Mouse (Mus musculus): ENCODE measurements at regions not wholly inside any gene's neighbourhood (a gene's known extent, or its start where the extent isn't known, plus 50 kb on each side); places are given as distances from the start of the nearest gene placed in this dataset.

GRCm38 (mm10) chr16:55698489-55698892 lies 140.2 kb downstream of the Nfkbiz start:
- TF ChIP-seq EP300 (IDR thresholded peaks at IDR 0.05; ENCODE audit: low read depth) (no peak), CTCF (IDR thresholded peaks at IDR 0.05; ENCODE audit: low read depth) (no peak)
- Histone ChIP-seq H3K9me3 (ENCODE audit: control insufficient read depth, low read length) (no peaks in the 10 kb centered on the region), H3K9ac (replicated peaks) (no peak overlapping the region), H3K36me3 (replicated peaks; ENCODE audit: control insufficient read depth, insufficient read depth, low read depth) (no peaks in the 10 kb centered on the region), H3K27ac (no peak overlapping the region), H3K4me3 (ENCODE audit: insufficient read depth in 1 of 2, low read depth in 2 of 2, low read length in 2 of 2) (no peak overlapping the region), H3K27me3 (ENCODE audit: control insufficient read depth, insufficient read depth, low read length) (no peaks in the 10 kb centered on the region), H3K4me1 (replicated peaks; ENCODE audit: control insufficient read depth in 2 of 2, insufficient read depth in 2 of 2, low read length in 1 of 2) (0 out of 4 replicates have a peak, but pooled peaks cover 0 to 2% of the 10 kb centered on the region in 2 experiments), H3K4me2 (ENCODE audit: low read depth) (no peak overlapping the region)
- 21% methylated on average over 3 of the region's 3 CpGs for WGBS (ENCODE audit: insufficient replicate concordance)
- DNase-seq (ENCODE audit: low read depth in 3 of 3, low spot score in 3 of 3) (peak in 1 of 3 experiments; percentile 33), ATAC-seq (ENCODE audit: insufficient read depth) (no peak)

GRCm38 (mm10) chr16:55691069-55691468 lies 147.6 kb downstream of the Nfkbiz start:
- H3K4me3 ChIP-seq (ENCODE audit: insufficient read depth in 1 of 2, low read depth in 2 of 2, low read length in 2 of 2): no peak overlapping the region

GRCm38 (mm10) chr16:55663946-55664345 lies 174.8 kb downstream of the Nfkbiz start:
- no peaks in the 10 kb centered on the region for H3K36me3 ChIP-seq (replicated peaks; ENCODE audit: control insufficient read depth, insufficient read depth, low read depth)
- DNase-seq (ENCODE audit: low read depth in 3 of 3, low spot score in 3 of 3): no peak

More at GRCm38 (mm10) chr16:55691069-55691468, 147.6 kb downstream of the Nfkbiz start:
- DNase-seq (ENCODE audit: low read depth in 3 of 3, low spot score in 3 of 3) (peak in 2 of 3 experiments; percentile 4 to 9), ATAC-seq (ENCODE audit: insufficient read depth) (no peak)
- no peak for TF ChIP-seq CTCF (IDR thresholded peaks at IDR 0.05; ENCODE audit: low read depth)
- TF ChIP-seq EP300 (IDR thresholded peaks at IDR 0.05; ENCODE audit: low read depth): no peak
- Histone ChIP-seq H3K9ac (replicated peaks) (no peak overlapping the region), H3K27ac (no peak overlapping the region), H3K4me2 (ENCODE audit: low read depth) (no peak overlapping the region), H3K4me1 (replicated peaks; ENCODE audit: control insufficient read depth in 2 of 2, insufficient read depth in 2 of 2, low read length in 1 of 2) (no peaks in the 10 kb centered on the region), H3K27me3 (ENCODE audit: control insufficient read depth, insufficient read depth, low read length) (no peaks in the 10 kb centered on the region), H3K36me3 (replicated peaks; ENCODE audit: control insufficient read depth, insufficient read depth, low read depth) (no peaks in the 10 kb centered on the region), H3K9me3 (ENCODE audit: control insufficient read depth, low read length) (no peaks in the 10 kb centered on the region)
- WGBS (ENCODE audit: insufficient replicate concordance): 28% methylated on average over 2 of the region's 2 CpGs

GRCm38 (mm10) chr16:55636667-55637450 lies 201.8 kb downstream of the Nfkbiz start:
- H3K4me1 ChIP-seq (replicated peaks; ENCODE audit: control insufficient read depth in 2 of 2, insufficient read depth in 2 of 2, low read length in 1 of 2): no peaks in the 10 kb centered on the region
- H3K36me3 ChIP-seq (replicated peaks; ENCODE audit: control insufficient read depth, insufficient read depth, low read depth): no peaks in the 10 kb centered on the region
- TF ChIP-seq EP300 (IDR thresholded peaks at IDR 0.05; ENCODE audit: low read depth) (no peak), CTCF (IDR thresholded peaks at IDR 0.05; ENCODE audit: low read depth) (no peak)
- no peaks in the 10 kb centered on the region for H3K9me3 ChIP-seq (ENCODE audit: control insufficient read depth, low read length)
- DNase-seq (ENCODE audit: low read depth in 3 of 3, low spot score in 3 of 3) (no peak), ATAC-seq (ENCODE audit: insufficient read depth) (no peak)
- no peak overlapping the region for H3K4me2 ChIP-seq (ENCODE audit: low read depth)
- WGBS (ENCODE audit: insufficient replicate concordance): 35% methylated on average over 3 of the region's 3 CpGs
- no peaks in the 10 kb centered on the region for H3K27me3 ChIP-seq (ENCODE audit: control insufficient read depth, insufficient read depth, low read length)
- no peak overlapping the region for H3K4me3 ChIP-seq (ENCODE audit: insufficient read depth in 1 of 2, low read depth in 2 of 2, low read length in 2 of 2)
- no peak overlapping the region for H3K9ac ChIP-seq (replicated peaks)
- no peak overlapping the region for H3K27ac ChIP-seq

More at GRCm38 (mm10) chr16:55663946-55664345, 174.8 kb downstream of the Nfkbiz start:
- H3K9ac ChIP-seq (replicated peaks): no peak overlapping the region
- no peaks in the 10 kb centered on the region for H3K27me3 ChIP-seq (ENCODE audit: control insufficient read depth, insufficient read depth, low read length)
- 41% methylated on average over 1 of the region's 1 CpGs for WGBS (ENCODE audit: insufficient replicate concordance)
- no peaks in the 10 kb centered on the region for H3K4me1 ChIP-seq (replicated peaks; ENCODE audit: control insufficient read depth in 2 of 2, insufficient read depth in 2 of 2, low read length in 1 of 2)
- H3K4me2 ChIP-seq (ENCODE audit: low read depth): no peak overlapping the region
- H3K4me3 ChIP-seq (ENCODE audit: insufficient read depth in 1 of 2, low read depth in 2 of 2, low read length in 2 of 2): no peak overlapping the region
- H3K27ac ChIP-seq: no peak overlapping the region
- no peaks in the 10 kb centered on the region for H3K9me3 ChIP-seq (ENCODE audit: control insufficient read depth, low read length)
- ATAC-seq (ENCODE audit: insufficient read depth): no peak
- TF ChIP-seq CTCF (IDR thresholded peaks at IDR 0.05; ENCODE audit: low read depth) (no peak), EP300 (IDR thresholded peaks at IDR 0.05; ENCODE audit: low read depth) (no peak)

- Histone ChIP-seq H3K4me3 (ENCODE audit: insufficient read depth in 1 of 2, low read depth in 2 of 2, low read length in 2 of 2) (no peak overlapping the region), H3K9me3 (ENCODE audit: control insufficient read depth, low read length) (no peaks in the 10 kb centered on the region), H3K4me2 (ENCODE audit: low read depth) (no peak overlapping the region), H3K27me3 (ENCODE audit: control insufficient read depth, insufficient read depth, low read length) (no peaks in the 10 kb centered on the region), H3K27ac (no peak overlapping the region), H3K36me3 (replicated peaks; ENCODE audit: control insufficient read depth, insufficient read depth, low read depth) (no peaks in the 10 kb centered on the region), H3K9ac (replicated peaks) (no peak overlapping the region), H3K4me1 (replicated peaks; ENCODE audit: control insufficient read depth in 2 of 2, insufficient read depth in 2 of 2, low read length in 1 of 2) (no peaks in the 10 kb centered on the region)
- 72% methylated on average over 4 of the region's 4 CpGs for WGBS (ENCODE audit: insufficient replicate concordance)
- no peak for TF ChIP-seq CTCF (IDR thresholded peaks at IDR 0.05; ENCODE audit: low read depth)
- TF ChIP-seq EP300 (IDR thresholded peaks at IDR 0.05; ENCODE audit: low read depth): no peak
- DNase-seq (ENCODE audit: low read depth in 3 of 3, low spot score in 3 of 3): no peak
- no peak for ATAC-seq (ENCODE audit: insufficient read depth)
Observed at GRCm38 (mm10) chr16:55636224-55636623, 202.5 kb downstream of the Nfkbiz start.
